Mouse (Mus musculus): ENCODE results near the gene Tyw1. TPM values are rescaled to one million over a fixed set of nuclear protein-coding genes. Genes with fewer than 3 reads are reported as not detected.
A peak's percentile ranks its signal among the peaks of the same experiment; 100 is the strongest.

Tyw1 gene
- polyA plus RNA-seq, 1 experiment, result 12.1 TPM

DNA sequence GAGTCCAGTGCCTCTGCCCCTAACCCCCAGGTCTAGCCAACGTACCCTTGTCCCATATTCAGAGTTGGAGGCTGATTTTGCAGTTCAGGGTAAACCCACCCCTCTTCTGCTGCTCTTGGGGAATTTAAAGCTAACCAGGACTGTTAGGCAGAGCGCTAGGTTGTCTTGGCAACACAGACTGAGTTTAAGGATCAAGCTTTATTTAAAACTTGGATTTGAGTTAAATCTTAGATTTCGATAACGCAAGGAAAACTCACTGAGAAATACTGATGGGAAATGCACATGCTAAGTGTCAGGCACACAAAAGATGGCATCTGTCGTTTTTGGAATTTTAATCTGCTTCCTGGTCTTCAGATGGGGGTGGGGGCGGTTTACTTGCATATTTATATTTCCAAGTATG, 39.2 kb downstream of the Tyw1 start:
- Histone ChIP-seq H3K36me3 (ENCODE audit: control insufficient read depth, insufficient read depth, low read length) (no peaks in the 10 kb centered on the region; the same call in 1 of the 2 replicates), H3K27me3 (replicated peaks; ENCODE audit: control insufficient read depth, insufficient read depth, low read length) (no peaks in the 10 kb centered on the region), H3K4me3 (ENCODE audit: insufficient read depth, low read depth, low read length) (no peak overlapping the region), H3K27ac (ENCODE audit: insufficient read depth, low read depth, low read length) (no peak overlapping the region), H3K4me1 (ENCODE audit: control insufficient read depth, insufficient read depth, low read length) (no peaks in the 10 kb centered on the region)
- no peak for DNase-seq
- WGBS, result 93% methylated on average over 6 of the region's 6 CpGs
- TF ChIP-seq CTCF (conservative IDR thresholded peaks at IDR 0.05; ENCODE audit: insufficient read depth, insufficient read length, low read depth, low read length), result no peak
- TF ChIP-seq POLR2A (IDR thresholded peaks at IDR 0.05; ENCODE audit: low read depth, low read length), result no peak

DNA sequence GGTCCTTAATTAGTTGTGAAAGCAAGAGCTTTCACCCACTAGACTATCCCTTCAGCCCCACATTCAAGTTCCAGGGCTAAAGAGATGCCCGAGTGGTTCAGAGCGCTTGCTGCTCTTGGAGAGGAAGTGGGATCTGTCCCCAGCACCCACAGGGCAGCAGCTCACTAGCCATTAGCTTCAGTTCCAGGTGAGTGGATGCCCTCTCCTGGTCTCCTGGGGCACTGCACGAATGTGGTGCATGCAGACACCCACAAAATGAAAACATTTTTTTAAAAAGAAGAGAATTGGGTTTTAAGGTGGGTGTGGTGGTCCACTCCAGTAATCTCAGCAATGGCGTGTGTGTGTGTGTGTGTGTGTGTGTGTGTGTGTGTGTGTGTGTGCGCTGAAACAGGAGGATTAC, 40.7 kb downstream of the Tyw1 start:
- no peaks in the 10 kb centered on the region for H3K4me1 ChIP-seq (ENCODE audit: control insufficient read depth, insufficient read depth, low read length)
- H3K27me3 ChIP-seq (replicated peaks; ENCODE audit: control insufficient read depth, insufficient read depth, low read length), result no peaks in the 10 kb centered on the region
- no peak for DNase-seq
- no peak overlapping the region for H3K4me3 ChIP-seq (ENCODE audit: insufficient read depth, low read depth, low read length)
- peak; percentile 23; the same call in 1 of the 2 replicates for TF ChIP-seq CTCF (conservative IDR thresholded peaks at IDR 0.05; ENCODE audit: insufficient read depth, insufficient read length, low read depth, low read length)
- TF ChIP-seq POLR2A (IDR thresholded peaks at IDR 0.05; ENCODE audit: low read depth, low read length), result no peak
- 80% methylated on average over 5 of the region's 5 CpGs for WGBS
- H3K36me3 ChIP-seq (ENCODE audit: control insufficient read depth, insufficient read depth, low read length), result no peaks in the 10 kb centered on the region; the same call in 1 of the 2 replicates
- H3K27ac ChIP-seq (ENCODE audit: insufficient read depth, low read depth, low read length), result no peak overlapping the region

GRCm38 (mm10) chr5:130298831-130299460, 43.5 kb downstream of the Tyw1 start:
- H3K4me1 ChIP-seq (ENCODE audit: control insufficient read depth, insufficient read depth, low read length), result no peaks in the 10 kb centered on the region
- DNase-seq, result no peak
- no peaks in the 10 kb centered on the region; the same call in 1 of the 2 replicates for H3K36me3 ChIP-seq (ENCODE audit: control insufficient read depth, insufficient read depth, low read length)
- 87% methylated on average over 9 of the region's 9 CpGs for WGBS
- TF ChIP-seq POLR2A (IDR thresholded peaks at IDR 0.05; ENCODE audit: low read depth, low read length), result no peak
- no peak for TF ChIP-seq CTCF (conservative IDR thresholded peaks at IDR 0.05; ENCODE audit: insufficient read depth, insufficient read length, low read depth, low read length)
- no peak overlapping the region for H3K27ac ChIP-seq (ENCODE audit: insufficient read depth, low read depth, low read length)
- no peaks in the 10 kb centered on the region for H3K27me3 ChIP-seq (replicated peaks; ENCODE audit: control insufficient read depth, insufficient read depth, low read length)
- no peak overlapping the region for H3K4me3 ChIP-seq (ENCODE audit: insufficient read depth, low read depth, low read length)

- no peaks in the 10 kb centered on the region; the same call in 1 of the 2 replicates for H3K36me3 ChIP-seq (ENCODE audit: control insufficient read depth, insufficient read depth, low read length)
- H3K27ac ChIP-seq (ENCODE audit: insufficient read depth, low read depth, low read length), result no peak overlapping the region
- no peak overlapping the region for H3K4me3 ChIP-seq (ENCODE audit: insufficient read depth, low read depth, low read length)
- no peak for DNase-seq
- no peaks in the 10 kb centered on the region for H3K4me1 ChIP-seq (ENCODE audit: control insufficient read depth, insufficient read depth, low read length)
- WGBS, result 86% methylated on average over 8 of the region's 8 CpGs
- no peak for TF ChIP-seq CTCF (conservative IDR thresholded peaks at IDR 0.05; ENCODE audit: insufficient read depth, insufficient read length, low read depth, low read length)
- TF ChIP-seq POLR2A (IDR thresholded peaks at IDR 0.05; ENCODE audit: low read depth, low read length), result no peak
- H3K27me3 ChIP-seq (replicated peaks; ENCODE audit: control insufficient read depth, insufficient read depth, low read length), result no peaks in the 10 kb centered on the region
These were observed 44.1 kb downstream of the Tyw1 start for GRCm38 (mm10) chr5:130299526-130299925.

GRCm38 (mm10) chr5:130303611-130304010, 48.2 kb downstream of the Tyw1 start:
- DNase-seq, result no peak
- WGBS, result 76% methylated on average over 6 of the region's 6 CpGs
- Histone ChIP-seq H3K27me3 (replicated peaks; ENCODE audit: control insufficient read depth, insufficient read depth, low read length) (no peaks in the 10 kb centered on the region), H3K4me3 (ENCODE audit: insufficient read depth, low read depth, low read length) (no peak overlapping the region), H3K27ac (ENCODE audit: insufficient read depth, low read depth, low read length) (no peak overlapping the region), H3K36me3 (ENCODE audit: control insufficient read depth, insufficient read depth, low read length) (no peaks in the 10 kb centered on the region; the same call in 1 of the 2 replicates), H3K4me1 (ENCODE audit: control insufficient read depth, insufficient read depth, low read length) (no peaks in the 10 kb centered on the region)
- TF ChIP-seq CTCF (conservative IDR thresholded peaks at IDR 0.05; ENCODE audit: insufficient read depth, insufficient read length, low read depth, low read length) (no peak), POLR2A (IDR thresholded peaks at IDR 0.05; ENCODE audit: low read depth, low read length) (no peak)

DNA sequence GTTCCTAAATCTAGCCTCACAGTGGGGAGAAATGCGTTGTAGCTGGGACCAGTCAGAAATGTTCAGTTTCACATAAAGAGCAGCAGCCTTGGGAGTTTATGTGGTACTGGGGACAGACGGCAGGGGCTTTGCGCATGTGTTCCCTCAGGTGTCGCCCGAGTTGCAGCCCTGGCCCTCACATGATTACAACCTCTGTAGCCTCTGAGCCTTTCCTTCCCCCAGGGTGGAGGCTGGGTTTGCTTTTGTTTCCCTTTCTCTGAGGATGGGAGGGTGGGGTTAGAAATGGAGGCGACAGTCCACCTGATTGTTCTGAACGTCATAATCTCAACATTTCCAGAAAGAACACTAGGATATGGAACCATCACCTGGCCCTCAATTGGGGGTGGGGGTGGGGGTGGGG, 52.5 kb downstream of the Tyw1 start:
- TF ChIP-seq CTCF (conservative IDR thresholded peaks at IDR 0.05; ENCODE audit: insufficient read depth, insufficient read length, low read depth, low read length), result no peak
- no peak for TF ChIP-seq POLR2A (IDR thresholded peaks at IDR 0.05; ENCODE audit: low read depth, low read length)
- H3K27ac ChIP-seq (ENCODE audit: insufficient read depth, low read depth, low read length), result no peak overlapping the region
- H3K27me3 ChIP-seq (replicated peaks; ENCODE audit: control insufficient read depth, insufficient read depth, low read length), result no peaks in the 10 kb centered on the region
- H3K4me3 ChIP-seq (ENCODE audit: insufficient read depth, low read depth, low read length), result no peak overlapping the region
- no peaks in the 10 kb centered on the region for H3K36me3 ChIP-seq (ENCODE audit: control insufficient read depth, insufficient read depth, low read length)
- WGBS, result 80% methylated on average over 7 of the region's 7 CpGs
- DNase-seq, result no peak
- H3K4me1 ChIP-seq (ENCODE audit: control insufficient read depth, insufficient read depth, low read length), result no peaks in the 10 kb centered on the region

- over 99% methylated on average over 4 of the region's 4 CpGs for WGBS
These were observed 54.7 kb downstream of the Tyw1 start for GRCm38 (mm10) chr5:130310077-130310476.

More at GRCm38 (mm10) chr5:130310077-130310476, 54.7 kb downstream of the Tyw1 start:
- no peaks in the 10 kb centered on the region for H3K27me3 ChIP-seq (replicated peaks; ENCODE audit: control insufficient read depth, insufficient read depth, low read length)
- no peak for TF ChIP-seq POLR2A (IDR thresholded peaks at IDR 0.05; ENCODE audit: low read depth, low read length)
- TF ChIP-seq CTCF (conservative IDR thresholded peaks at IDR 0.05; ENCODE audit: insufficient read depth, insufficient read length, low read depth, low read length), result 0 out of 2 replicates have a peak, but pooled peaks have one; percentile 19
- no peak for DNase-seq
- H3K4me3 ChIP-seq (ENCODE audit: insufficient read depth, low read depth, low read length), result no peak overlapping the region
- no peaks in the 10 kb centered on the region for H3K4me1 ChIP-seq (ENCODE audit: control insufficient read depth, insufficient read depth, low read length)
- no peak overlapping the region for H3K27ac ChIP-seq (ENCODE audit: insufficient read depth, low read depth, low read length)
- H3K36me3 ChIP-seq (ENCODE audit: control insufficient read depth, insufficient read depth, low read length), result no peaks in the 10 kb centered on the region
